Mouse (Mus musculus) forebrain, embryonic 15.5 days (tissue): ENCODE data around the gene Ntn5. TPM values are rescaled to one million over a fixed set of nuclear protein-coding genes. Genes with fewer than 3 reads are reported as not detected.

Source experiments
- ATAC-seq: fragments of 200-750 bp; cut with Nextera tagmentation; replicated peaks from 2 replicates; pipeline ENCODE4 v1.8.0; 2017; ENCODE audit warnings: mild to moderate bottlenecking, moderate TSS enrichment, moderate library complexity
- H3K27ac ChIP-seq: fragments of 300-500 bp; sonication (generic); replicated peaks from 2 replicates; pipeline ENCODE4 v1.5.1; 2015; ENCODE audit warnings: mild to moderate bottlenecking, inconsistent platforms
- H3K27me3 ChIP-seq: fragments of 300-500 bp; sonication (generic); 2 replicates; pipeline ENCODE4 v1.6.1; 2015; ENCODE audit warnings: inconsistent platforms
- H3K36me3 ChIP-seq: fragments of 300-500 bp; sonication (generic); 2 replicates; pipeline ENCODE4 v1.6.1; 2015; ENCODE audit warnings: mild to moderate bottlenecking, inconsistent platforms
- H3K4me1 ChIP-seq: fragments of 300-500 bp; sonication (generic); 2 replicates; pipeline ENCODE4 v1.6.1; 2015; ENCODE audit warnings: inconsistent platforms
- H3K4me2 ChIP-seq: fragments of 300-500 bp; sonication (generic); replicated peaks from 2 replicates; pipeline ENCODE4 v1.6.1; 2015; ENCODE audit warnings: mild to moderate bottlenecking, inconsistent platforms
- H3K4me3 ChIP-seq: fragments of 300-500 bp; sonication (generic); 2 replicates; pipeline ENCODE4 v1.5.1; 2015; ENCODE audit warnings: mild to moderate bottlenecking, inconsistent platforms
- H3K9ac ChIP-seq: fragments of 300-500 bp; sonication (generic); replicated peaks from 2 replicates; pipeline ENCODE4 v1.6.1; 2015; ENCODE audit warnings: mild to moderate bottlenecking, inconsistent platforms
- H3K9me3 ChIP-seq: fragments of 300-500 bp; sonication (generic); 2 replicates; pipeline ENCODE4 v1.6.1; 2016; ENCODE audit warnings: inconsistent platforms
- WGBS: fragments of 180-500 bp; shearing (Covaris S2); methylation state at CpG from one replicate; pipeline ENCODE4 v1.1.7; 2015; ENCODE audit warnings: mixed read lengths; 5-methylcytosine and 5-hydroxymethylcytosine counted together
- polyA plus RNA-seq: library from polyadenylated mRNA; unstranded; fragments of >200 nt; fragmentation: Nextera tagmentation; extraction: Ambion mirVana; gene quantifications from 2 replicates; pipeline ENCODE4 v1.2.1, GENCODE M21; 2015

Gene Ntn5
- polyA plus RNA-seq, 1 experiment from 2014 or later, result 0.29 TPM

- no peak overlapping the region for H3K4me3 ChIP-seq
- no peaks in the 10 kb centered on the region for H3K4me1 ChIP-seq
- 92% methylated on average over 10 of the region's 10 CpGs for WGBS
- H3K27ac ChIP-seq, result no peak overlapping the region
- H3K9me3 ChIP-seq, result no peaks in the 10 kb centered on the region
- H3K36me3 ChIP-seq, result peaks cover 28% of the 10 kb centered on the region
- H3K4me2 ChIP-seq, result no peak overlapping the region
- no peak for ATAC-seq
- no peak overlapping the region for H3K9ac ChIP-seq
- no peaks in the 10 kb centered on the region for H3K27me3 ChIP-seq
These were observed 42.6 kb downstream of the Ntn5 start for GRCm38 (mm10) chr7:45726419-45726818.

- no peak overlapping the region for H3K4me3 ChIP-seq
- no peak overlapping the region for H3K4me2 ChIP-seq
- H3K27me3 ChIP-seq, result no peaks in the 10 kb centered on the region
- no peak overlapping the region for H3K27ac ChIP-seq
- H3K36me3 ChIP-seq, result peaks cover 28% of the 10 kb centered on the region
- no peak overlapping the region for H3K9ac ChIP-seq
- WGBS, result 93% methylated on average over 3 of the region's 3 CpGs
- no peaks in the 10 kb centered on the region for H3K9me3 ChIP-seq
- H3K4me1 ChIP-seq, result no peaks in the 10 kb centered on the region
- ATAC-seq, result no peak
These were observed 43.8 kb downstream of the Ntn5 start for GRCm38 (mm10) chr7:45727625-45728024.

GRCm38 (mm10) chr7:45730727-45731431 is 47.1 kb downstream of the Ntn5 start:
- 18% methylated on average over 16 of the region's 16 CpGs for WGBS
- peaks cover 7% of the 10 kb centered on the region; the same call in 1 of the 2 replicates for H3K36me3 ChIP-seq
- H3K9ac ChIP-seq, result no peak overlapping the region
- no peak overlapping the region for H3K27ac ChIP-seq
- ATAC-seq, result no peak
- H3K4me3 ChIP-seq, result no peak overlapping the region
- H3K27me3 ChIP-seq, result no peaks in the 10 kb centered on the region
- no peak overlapping the region for H3K4me2 ChIP-seq
- H3K9me3 ChIP-seq, result no peaks in the 10 kb centered on the region
- no peaks in the 10 kb centered on the region for H3K4me1 ChIP-seq

GRCm38 (mm10) chr7:45733477-45733876 is 49.7 kb downstream of the Ntn5 start:
- 86% methylated on average over 5 of the region's 5 CpGs for WGBS
- no peak for ATAC-seq
- no peak overlapping the region for H3K4me3 ChIP-seq

GRCm38 (mm10) chr7:45739162-45739763 is 55.4 kb downstream of the Ntn5 start:
- 0 out of 2 replicates have a peak, but pooled peaks cover 5% of the 10 kb centered on the region for H3K4me1 ChIP-seq
- no peak overlapping the region for H3K27ac ChIP-seq
- WGBS, result 7% methylated on average over 9 of the region's 9 CpGs
- peak; percentile 90 for ATAC-seq
- no peak overlapping the region for H3K4me2 ChIP-seq
- H3K27me3 ChIP-seq, result no peaks in the 10 kb centered on the region
- no peaks in the 10 kb centered on the region for H3K9me3 ChIP-seq
- H3K4me3 ChIP-seq, result no peak overlapping the region
- no peaks in the 10 kb centered on the region for H3K36me3 ChIP-seq
- no peak overlapping the region for H3K9ac ChIP-seq

More at GRCm38 (mm10) chr7:45733477-45733876, 49.7 kb downstream of the Ntn5 start:
- Histone ChIP-seq H3K9ac (no peak overlapping the region), H3K4me2 (no peak overlapping the region), H3K9me3 (no peaks in the 10 kb centered on the region), H3K4me1 (no peaks in the 10 kb centered on the region), H3K27me3 (no peaks in the 10 kb centered on the region), H3K27ac (no peak overlapping the region), H3K36me3 (no peaks in the 10 kb centered on the region)

GRCm38 (mm10) chr7:45739820-45740219 is 56.0 kb downstream of the Ntn5 start:
- no peak for ATAC-seq

GRCm38 (mm10) chr7:45741308-45741707 is 57.5 kb downstream of the Ntn5 start:
- Histone ChIP-seq H3K27ac (no peak overlapping the region), H3K9ac (no peak overlapping the region), H3K9me3 (no peaks in the 10 kb centered on the region), H3K27me3 (no peaks in the 10 kb centered on the region), H3K36me3 (no peaks in the 10 kb centered on the region), H3K4me2 (no peak overlapping the region), H3K4me1 (0 out of 2 replicates have a peak, but pooled peaks cover 5% of the 10 kb centered on the region), H3K4me3 (no peak overlapping the region)
- ATAC-seq, result no peak
- 83% methylated on average over 12 of the region's 12 CpGs for WGBS

More at GRCm38 (mm10) chr7:45739820-45740219, 56.0 kb downstream of the Ntn5 start:
- 0 out of 2 replicates have a peak, but pooled peaks cover 5% of the 10 kb centered on the region for H3K4me1 ChIP-seq
- WGBS, result 67% methylated on average over 10 of the region's 10 CpGs
- no peaks in the 10 kb centered on the region for H3K36me3 ChIP-seq
- no peak overlapping the region for H3K4me3 ChIP-seq
- no peak overlapping the region for H3K27ac ChIP-seq
- no peaks in the 10 kb centered on the region for H3K9me3 ChIP-seq
- no peak overlapping the region for H3K9ac ChIP-seq
- H3K4me2 ChIP-seq, result no peak overlapping the region
- no peaks in the 10 kb centered on the region for H3K27me3 ChIP-seq

GRCm38 (mm10) chr7:45741777-45742176 is 58.0 kb downstream of the Ntn5 start:
- H3K4me1 ChIP-seq, result 0 out of 2 replicates have a peak, but pooled peaks cover 5% of the 10 kb centered on the region
- H3K9me3 ChIP-seq, result no peaks in the 10 kb centered on the region
- H3K36me3 ChIP-seq, result no peaks in the 10 kb centered on the region
- peak overlapping the region; percentile 20; the same call in 1 of the 2 replicates for H3K4me3 ChIP-seq
- WGBS, result 29% methylated on average over 11 of the region's 11 CpGs
- H3K27me3 ChIP-seq, result no peaks in the 10 kb centered on the region
- ATAC-seq, result 0 out of 2 replicates have a peak, but pooled peaks have one; percentile 13
- no peak overlapping the region; the same call in 1 of the 2 replicates for H3K9ac ChIP-seq
- H3K27ac ChIP-seq, result no peak overlapping the region
- peak overlapping the region; percentile 25 for H3K4me2 ChIP-seq

- 0 out of 2 replicates have a peak, but pooled peaks cover 5% of the 10 kb centered on the region for H3K4me1 ChIP-seq
- 36% methylated on average over 19 of the region's 19 CpGs for WGBS
- peak overlapping the region; percentile 20; the same call in 1 of the 2 replicates for H3K4me3 ChIP-seq
- peak overlapping the region; percentile 25 for H3K4me2 ChIP-seq
- no peak overlapping the region; the same call in 1 of the 2 replicates for H3K9ac ChIP-seq
- H3K36me3 ChIP-seq, result no peaks in the 10 kb centered on the region
- no peak for ATAC-seq
- H3K27ac ChIP-seq, result no peak overlapping the region
- H3K27me3 ChIP-seq, result no peaks in the 10 kb centered on the region
- H3K9me3 ChIP-seq, result no peaks in the 10 kb centered on the region
These were observed 58.5 kb downstream of the Ntn5 start for GRCm38 (mm10) chr7:45742338-45742737.

Other genes starting within 250 kb of the Ntn5 start
- gene Gys1, start 249.2 kb upstream of the Ntn5 start, polyA plus RNA-seq, result 19.4 and 19.6 TPM in 2 replicates
- gene Ruvbl2, start 245.9 kb upstream of the Ntn5 start, polyA plus RNA-seq, result 142 and 144 TPM in 2 replicates
- gene Ftl1, start 224.1 kb upstream of the Ntn5 start, polyA plus RNA-seq, result 6,132 and 6,335 TPM in 2 replicates
- gene Bax, start 217.1 kb upstream of the Ntn5 start, polyA plus RNA-seq, result 288 and 289 TPM in 2 replicates
- gene Tulp2, start 202.1 kb upstream of the Ntn5 start, polyA plus RNA-seq, result 0.14 and 0.18 TPM in 2 replicates
- not detected in 2 replicates for gene Gm45808, start 197.2 kb upstream of the Ntn5 start, polyA plus RNA-seq
- gene Dhdh, start 195.2 kb upstream of the Ntn5 start, polyA plus RNA-seq, result 2.3 and 2.6 TPM in 2 replicates
- gene Nucb1, start 173.6 kb upstream of the Ntn5 start, polyA plus RNA-seq, result 95.0 and 95.7 TPM in 2 replicates
- 15.4 and 15.6 TPM in 2 replicates for gene Ppp1r15a, start 157.8 kb upstream of the Ntn5 start, polyA plus RNA-seq
- gene Plekha4, start 157.7 kb upstream of the Ntn5 start, polyA plus RNA-seq, result 0.72 and 0.92 TPM in 2 replicates
- not detected in 2 replicates for gene Hsd17b14, start 129.1 kb upstream of the Ntn5 start, polyA plus RNA-seq
- 21.6 and 23.3 TPM in 2 replicates for gene Bcat2, start 113.9 kb upstream of the Ntn5 start, polyA plus RNA-seq
- gene Fgf21, start 68.5 kb upstream of the Ntn5 start, polyA plus RNA-seq, result not detected in 2 replicates
- not detected in 2 replicates for gene Fut1, start 66.7 kb upstream of the Ntn5 start, polyA plus RNA-seq
- 0.17 TPM in 1 of 2 replicates, not detected in the other for gene Izumo1, start 62.2 kb upstream of the Ntn5 start, polyA plus RNA-seq
- gene Rasip1, start 56.5 kb upstream of the Ntn5 start, polyA plus RNA-seq, result 15.5 and 16.6 TPM in 2 replicates
- gene Mamstr, start 44.0 kb upstream of the Ntn5 start, polyA plus RNA-seq, result 2.5 and 2.7 TPM in 2 replicates
- gene Fut2, start 17.6 kb upstream of the Ntn5 start, polyA plus RNA-seq, result 0.31 TPM in 1 of 2 replicates, not detected in the other
- 0.14 TPM in 1 of 2 replicates, not detected in the other for gene Sec1, start 10.4 kb downstream of the Ntn5 start, polyA plus RNA-seq
- 39.0 and 39.8 TPM in 2 replicates for gene Car11, start 15.8 kb downstream of the Ntn5 start, polyA plus RNA-seq
- gene Dbp, start 21.1 kb downstream of the Ntn5 start, polyA plus RNA-seq, result 3.6 and 4.1 TPM in 2 replicates
- 633 and 683 TPM in 2 replicates for gene Rpl18, start 31.4 kb downstream of the Ntn5 start, polyA plus RNA-seq
- gene Sphk2, start 34.0 kb downstream of the Ntn5 start, polyA plus RNA-seq, result 29.0 and 30.2 TPM in 2 replicates
- 0.37 and 1.0 TPM in 2 replicates for gene Fam83e, start 37.2 kb downstream of the Ntn5 start, polyA plus RNA-seq
- not detected in 2 replicates for gene Spaca4, start 41.8 kb downstream of the Ntn5 start, polyA plus RNA-seq
- gene Lmtk3, start 99.7 kb downstream of the Ntn5 start, polyA plus RNA-seq, result 21.7 and 22.9 TPM in 2 replicates
- gene Sult2b1, start 100.6 kb downstream of the Ntn5 start, polyA plus RNA-seq, result 6.0 and 7.6 TPM in 2 replicates
- gene Cyth2, start 130.6 kb downstream of the Ntn5 start, polyA plus RNA-seq, result 376 and 383 TPM in 2 replicates
- 0.55 and 0.98 TPM in 2 replicates for gene Kcnj14, start 140.8 kb downstream of the Ntn5 start, polyA plus RNA-seq
- 46.8 and 46.9 TPM in 2 replicates for gene Grwd1, start 146.9 kb downstream of the Ntn5 start, polyA plus RNA-seq
- gene Kdelr1, start 188.8 kb downstream of the Ntn5 start, polyA plus RNA-seq, result 33.3 and 38.3 TPM in 2 replicates
- 0.84 and 0.92 TPM in 2 replicates for gene Grin2d, start 194.4 kb downstream of the Ntn5 start, polyA plus RNA-seq
- gene Syngr4, start 212.7 kb downstream of the Ntn5 start, polyA plus RNA-seq, result 0.33 TPM in 1 of 2 replicates, not detected in the other
- gene Tmem143, start 212.9 kb downstream of the Ntn5 start, polyA plus RNA-seq, result 4.8 and 5.7 TPM in 2 replicates
- 17.2 and 18.5 TPM in 2 replicates for gene Emp3, start 237.4 kb downstream of the Ntn5 start, polyA plus RNA-seq
- gene Ccdc114, start 240.1 kb downstream of the Ntn5 start, polyA plus RNA-seq, result 2.5 and 4.9 TPM in 2 replicates